Mouse (Mus musculus) lung, adult 2 months (tissue): ENCODE results near the gene Cblb.

Experiments
- CTCF ChIP-seq: fragments of 200-500 bp; IDR thresholded peaks from 2 replicates; pipeline ENCODE4 v1.5.1; 2011; ENCODE audit warnings: mild to moderate bottlenecking, low read length, control low read depth; ENCODE audit not compliant: insufficient read depth
- POLR2A ChIP-seq: fragments of 200-500 bp; IDR thresholded peaks from 2 replicates; pipeline ENCODE4 v1.6.1; 2011; ENCODE audit warnings: low read depth, mild to moderate bottlenecking, control low read depth, low read length, borderline replicate concordance; ENCODE audit errors: extremely low read depth

GRCm38 (mm10) chr16:52057335-52057734 is 26.3 kb downstream of the Cblb start:
- no peak for TF ChIP-seq CTCF
- no peak for TF ChIP-seq POLR2A
